Mouse (Mus musculus): ENCODE results near the gene Phkg2.

The Phkg2 gene

DNA sequence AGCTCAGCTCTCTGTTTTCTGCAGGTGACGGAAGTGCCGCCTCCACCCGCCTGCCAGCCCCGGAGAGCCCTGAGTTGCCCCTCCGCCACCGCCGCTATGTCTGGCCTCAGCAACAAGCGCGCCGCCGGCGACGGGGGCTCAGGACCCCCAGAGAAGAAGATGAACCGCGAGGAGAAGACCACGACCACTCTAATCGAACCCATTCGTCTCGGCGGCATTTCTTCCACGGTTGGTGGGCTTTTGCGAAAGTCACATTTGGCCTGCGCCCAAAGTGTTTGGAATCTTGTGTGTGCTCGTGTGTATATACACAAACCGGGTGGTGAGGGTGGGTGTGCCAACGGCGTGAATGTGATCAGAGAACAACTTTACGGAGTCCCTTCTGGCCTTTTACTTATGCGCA is 15.8 kb downstream of the Phkg2 start:
- TF ChIP-seq GATA4 (IDR thresholded peaks at IDR 0.05; ENCODE audit: insufficient replicate concordance, low read length), result no peak

DNA sequence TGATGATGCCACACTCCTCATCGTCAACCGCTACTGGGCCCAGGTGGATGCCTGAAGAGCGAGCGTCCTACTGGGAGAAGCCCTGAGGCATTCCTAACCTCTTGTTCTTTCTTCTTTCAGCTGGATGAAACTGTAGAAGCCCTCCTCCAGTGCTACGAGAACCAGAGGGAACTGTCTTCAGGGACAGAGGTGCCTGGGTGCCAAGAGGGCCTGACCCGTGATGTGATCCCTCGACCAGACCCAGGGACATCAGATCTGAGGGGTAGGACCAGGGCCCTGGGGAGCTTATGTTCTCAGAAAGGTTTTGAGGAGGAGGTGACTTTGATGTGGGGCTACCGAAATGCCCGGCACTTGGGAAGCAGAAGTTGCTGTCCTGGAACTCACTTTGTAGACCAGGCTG is 16.5 kb downstream of the Phkg2 start:
- TF ChIP-seq GATA4 (IDR thresholded peaks at IDR 0.05; ENCODE audit: insufficient replicate concordance, low read length), result no peak

DNA sequence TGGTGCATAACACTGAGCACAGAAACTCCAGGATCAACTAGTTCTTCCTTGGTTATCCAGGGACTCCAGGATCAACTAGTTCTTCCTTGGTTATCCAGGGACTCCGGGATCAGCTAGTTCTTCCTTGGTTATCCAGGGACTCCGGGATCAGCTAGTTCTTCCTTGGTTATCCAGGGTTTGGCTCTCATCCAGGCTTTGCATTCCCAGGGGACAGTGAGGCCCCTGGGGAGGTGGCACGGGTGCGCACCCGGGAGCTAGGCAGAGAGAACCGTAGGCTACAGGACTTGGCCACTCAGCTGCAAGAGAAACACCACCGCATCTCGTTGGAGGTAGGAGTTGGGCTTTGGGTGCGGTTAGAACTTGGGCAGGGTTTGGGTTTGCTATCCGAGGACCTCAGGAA is 18.0 kb downstream of the Phkg2 start:
- TF ChIP-seq GATA4 (IDR thresholded peaks at IDR 0.05; ENCODE audit: insufficient replicate concordance, low read length), result no peak

DNA sequence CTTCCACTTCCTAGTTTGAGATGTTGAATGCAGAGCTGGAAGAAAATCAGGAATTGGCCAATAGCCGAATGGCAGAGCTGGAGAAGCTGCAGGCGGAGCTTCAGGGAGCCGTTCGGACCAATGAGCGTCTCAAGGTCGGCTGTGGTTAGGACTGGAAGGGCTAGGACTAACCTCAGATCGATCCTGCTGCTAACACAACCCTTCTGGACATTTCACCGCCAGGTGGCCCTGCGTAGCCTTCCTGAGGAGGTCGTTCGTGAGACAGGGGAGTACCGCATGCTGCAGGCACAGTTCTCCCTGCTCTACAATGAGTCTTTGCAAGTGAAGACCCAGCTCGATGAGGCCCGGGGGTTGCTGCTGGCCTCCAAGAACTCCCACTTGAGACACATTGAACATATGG is 19.4 kb downstream of the Phkg2 start:
- TF ChIP-seq GATA4 (IDR thresholded peaks at IDR 0.05; ENCODE audit: insufficient replicate concordance, low read length), result no peak

DNA sequence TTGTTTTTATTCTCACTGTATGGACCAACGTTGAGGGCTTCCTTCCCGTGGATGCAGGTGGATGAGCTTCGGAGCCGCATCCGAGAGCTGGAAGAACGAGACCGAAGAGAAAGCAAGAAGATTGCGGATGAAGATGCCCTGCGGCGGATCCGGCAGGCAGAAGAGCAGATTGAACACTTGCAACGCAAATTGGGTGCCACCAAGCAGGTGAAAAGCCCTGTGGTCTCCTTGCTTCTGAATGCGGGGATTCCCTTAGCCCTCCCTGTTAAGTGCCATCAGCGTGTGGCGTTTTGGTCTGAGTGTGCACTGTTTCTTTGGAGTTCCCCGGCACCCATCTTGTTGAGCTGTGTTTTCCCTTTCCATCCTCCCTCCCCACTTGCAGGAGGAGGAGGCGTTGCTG is 23.6 kb downstream of the Phkg2 start:
- TF ChIP-seq GATA4 (IDR thresholded peaks at IDR 0.05; ENCODE audit: insufficient replicate concordance, low read length), result no peak

DNA sequence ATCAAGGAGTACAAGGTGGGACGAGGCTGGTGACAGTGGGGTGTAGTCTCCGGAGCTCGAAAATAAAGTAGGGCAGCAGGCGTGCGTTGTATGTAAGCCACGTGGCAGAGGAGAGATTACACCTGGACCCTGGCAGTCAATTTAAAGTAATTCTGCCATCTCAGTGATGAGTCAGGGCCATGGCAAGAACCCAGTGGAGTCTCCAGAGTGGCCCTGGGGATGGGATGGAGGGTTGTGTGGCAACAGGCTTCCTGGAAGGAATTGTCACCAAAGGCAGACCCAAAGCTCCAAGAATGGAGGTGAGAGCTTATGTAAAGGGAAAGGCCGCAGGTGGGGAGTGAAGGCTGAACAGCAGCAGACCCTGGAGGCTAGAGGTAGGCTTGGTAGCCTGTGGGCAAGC is 27.5 kb downstream of the Phkg2 start:
- TF ChIP-seq GATA4 (IDR thresholded peaks at IDR 0.05; ENCODE audit: insufficient replicate concordance, low read length), result no peak

DNA sequence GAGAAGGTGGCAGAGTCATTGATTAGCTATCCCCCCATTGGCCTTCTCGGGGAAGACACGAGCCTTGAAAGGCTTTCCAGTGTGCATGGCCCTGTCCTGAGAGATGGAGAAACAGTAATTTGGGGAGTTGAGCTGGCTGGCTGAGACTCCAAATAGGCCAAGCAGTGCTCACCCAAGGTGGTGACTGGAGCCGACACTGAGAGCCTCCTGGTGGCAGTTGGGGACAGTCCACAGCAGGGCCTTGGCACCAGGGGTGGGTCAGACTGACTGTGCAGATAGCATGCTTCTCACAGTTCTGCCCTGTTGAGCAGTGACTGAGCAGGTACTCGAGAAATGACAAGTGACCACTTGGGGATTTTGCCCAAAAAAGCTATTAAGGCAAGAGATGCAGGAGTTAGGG is 28.6 kb downstream of the Phkg2 start:
- no peak for TF ChIP-seq GATA4 (IDR thresholded peaks at IDR 0.05; ENCODE audit: insufficient replicate concordance, low read length)

DNA sequence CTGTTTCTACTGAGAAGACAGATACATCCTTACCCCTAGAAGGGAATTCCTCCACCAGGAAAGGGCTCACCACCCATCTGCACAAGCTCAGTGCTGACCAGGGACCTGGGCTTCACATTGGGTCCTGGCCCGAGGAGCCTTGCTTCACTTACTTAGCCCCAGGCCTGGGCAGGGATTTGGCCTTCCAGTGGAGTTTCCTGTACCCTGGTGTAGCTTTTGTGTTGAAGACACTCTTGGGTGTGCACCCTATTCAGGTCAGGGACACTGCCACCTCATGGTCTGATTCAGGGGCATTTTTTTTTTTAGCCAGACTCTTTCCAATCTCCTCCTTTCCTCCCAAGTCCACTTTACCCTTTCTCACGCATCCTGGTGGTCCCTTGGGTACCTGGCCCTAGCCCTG is 29.8 kb downstream of the Phkg2 start:
- no peak for TF ChIP-seq GATA4 (IDR thresholded peaks at IDR 0.05; ENCODE audit: insufficient replicate concordance, low read length)

DNA sequence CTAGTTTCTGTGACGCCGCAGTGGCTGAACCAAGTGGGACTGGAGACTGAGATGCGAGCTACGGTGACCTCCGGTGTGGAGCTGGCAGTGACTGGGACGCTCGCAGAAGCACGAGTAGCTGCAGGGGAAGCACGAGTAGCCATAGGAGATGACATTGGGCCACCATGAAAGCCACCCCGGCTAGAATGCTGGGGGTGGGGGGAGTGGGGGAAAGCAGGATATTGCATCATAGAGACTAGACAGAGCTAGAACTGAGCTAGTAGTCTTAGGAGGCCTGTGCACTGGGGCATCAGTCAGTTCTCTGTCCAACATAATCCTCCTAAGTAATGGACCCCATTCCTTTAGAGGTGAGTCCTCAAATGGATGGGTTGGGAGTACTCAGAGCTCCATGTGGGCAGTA is 31.1 kb downstream of the Phkg2 start:
- no peak for TF ChIP-seq GATA4 (IDR thresholded peaks at IDR 0.05; ENCODE audit: insufficient replicate concordance, low read length)

DNA sequence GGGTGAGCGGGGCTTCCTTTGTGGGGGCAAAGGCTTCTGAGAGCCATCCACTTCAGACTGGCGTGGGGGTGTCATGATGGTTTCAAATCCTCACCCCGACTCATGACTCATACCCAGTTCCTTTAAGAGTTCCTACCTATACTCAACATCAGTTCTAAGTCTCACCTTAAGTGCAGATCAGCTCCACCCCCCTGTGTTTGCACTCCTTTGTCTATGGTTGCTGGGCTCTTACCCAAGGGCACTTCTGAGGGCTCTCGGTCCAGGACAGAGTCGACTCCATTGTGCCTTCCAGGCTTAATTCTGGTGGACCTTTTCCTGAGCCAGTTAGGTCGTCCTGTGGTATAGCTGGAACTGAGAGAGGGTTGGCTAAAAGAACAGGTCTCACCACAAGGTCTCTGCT is 34.0 kb downstream of the Phkg2 start:
- TF ChIP-seq GATA4 (IDR thresholded peaks at IDR 0.05; ENCODE audit: insufficient replicate concordance, low read length), result no peak

DNA sequence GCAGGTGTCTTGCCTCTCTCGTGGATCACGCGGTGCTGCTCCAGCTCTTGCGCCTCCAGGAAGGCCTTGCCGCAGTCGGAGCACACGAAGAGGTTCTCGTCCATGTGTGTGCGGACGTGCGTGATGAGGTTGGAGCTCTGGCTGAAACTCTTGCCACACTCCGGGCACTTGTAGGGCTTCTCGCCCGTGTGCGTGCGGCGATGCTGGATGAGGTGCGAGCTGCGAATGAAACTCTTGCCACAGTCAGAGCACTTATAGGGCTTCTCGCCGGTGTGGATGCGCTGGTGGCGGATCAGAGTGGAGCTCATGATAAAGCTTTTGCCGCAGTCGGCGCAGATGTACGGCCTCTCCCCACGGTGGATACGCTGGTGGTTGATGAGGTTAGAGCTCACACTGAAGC is 37.9 kb downstream of the Phkg2 start:
- TF ChIP-seq GATA4 (IDR thresholded peaks at IDR 0.05; ENCODE audit: insufficient replicate concordance, low read length), result no peak

DNA sequence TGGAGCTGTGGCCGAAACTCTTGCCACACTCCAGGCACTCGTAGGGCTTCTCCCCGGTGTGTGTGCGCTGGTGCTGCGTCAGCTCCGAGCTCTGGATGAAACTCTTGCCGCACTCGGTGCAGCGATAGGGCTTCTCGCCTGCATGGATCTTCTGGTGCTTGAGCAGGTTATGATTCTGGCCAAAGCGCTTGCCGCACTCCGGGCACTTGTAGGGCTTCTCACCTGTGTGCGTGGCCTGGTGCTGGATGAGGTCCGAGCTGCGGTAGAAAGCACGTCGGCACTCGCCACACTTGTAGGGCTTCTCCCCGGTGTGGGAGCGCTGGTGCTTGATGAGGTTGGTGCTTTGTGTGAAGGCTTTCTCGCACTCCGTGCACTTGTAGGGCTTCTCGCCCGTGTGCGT is 38.4 kb downstream of the Phkg2 start:
- TF ChIP-seq GATA4 (IDR thresholded peaks at IDR 0.05; ENCODE audit: insufficient replicate concordance, low read length), result no peak

DNA sequence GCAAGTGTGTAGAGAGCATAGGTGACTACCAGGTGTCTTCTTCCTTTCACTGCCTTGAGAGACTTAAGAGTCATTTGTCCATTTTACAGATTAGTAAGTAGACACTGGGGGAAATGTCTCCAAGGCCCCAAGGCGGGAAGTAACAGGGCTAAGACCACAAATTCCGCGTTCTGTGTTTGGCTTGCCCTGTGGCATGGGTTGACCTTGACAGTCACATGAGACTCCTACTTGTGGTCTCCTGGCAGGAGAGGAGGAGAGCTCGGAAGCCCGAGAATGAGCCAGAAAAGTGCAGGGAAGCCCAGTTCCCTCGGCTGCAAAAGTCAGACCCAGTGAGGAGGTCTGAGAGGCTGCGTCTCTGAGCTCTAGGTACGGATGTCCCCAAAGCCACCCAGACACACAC is 40.4 kb downstream of the Phkg2 start:
- no peak for TF ChIP-seq GATA4 (IDR thresholded peaks at IDR 0.05; ENCODE audit: insufficient replicate concordance, low read length)

DNA sequence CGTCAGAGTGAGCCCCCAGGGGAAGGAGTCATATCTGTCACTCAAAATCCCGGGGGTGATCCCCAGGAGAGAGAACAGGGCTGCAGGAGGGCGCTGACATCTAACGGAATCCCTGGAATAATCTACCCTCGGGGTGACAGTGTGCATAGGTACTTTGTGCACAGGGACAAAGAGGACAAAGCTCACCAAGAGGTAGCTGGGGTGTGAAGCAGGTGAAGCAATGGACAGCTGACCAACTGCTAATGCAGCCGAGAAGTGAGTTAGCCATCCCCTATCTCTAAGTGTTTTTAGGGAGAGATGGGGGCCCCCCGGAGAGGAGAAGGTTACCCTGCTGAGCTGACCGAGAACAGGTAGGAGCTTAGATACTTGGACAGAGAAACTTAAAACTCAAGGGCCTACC is 41.0 kb downstream of the Phkg2 start:
- no peak for TF ChIP-seq GATA4 (IDR thresholded peaks at IDR 0.05; ENCODE audit: insufficient replicate concordance, low read length)

DNA sequence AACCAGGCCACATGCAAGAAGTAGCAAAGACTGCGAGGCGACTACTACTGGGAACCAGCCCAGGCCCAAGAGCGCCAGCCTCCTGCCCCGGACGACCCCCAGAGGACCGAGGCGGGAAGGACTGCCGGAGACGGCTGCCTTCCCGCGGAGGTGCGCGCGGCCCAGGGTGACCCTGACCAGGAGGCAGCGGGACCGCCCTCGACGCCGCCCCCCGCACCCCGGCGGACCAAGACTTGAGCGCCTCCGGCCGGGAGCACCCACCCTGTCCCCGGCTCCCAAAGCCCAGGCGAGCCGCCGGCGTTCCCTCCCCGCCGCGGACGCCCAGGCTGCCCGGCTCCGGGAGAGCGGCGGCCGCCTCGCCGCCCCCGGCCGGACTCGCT is 41.4 kb downstream of the Phkg2 start:
- no peak for TF ChIP-seq GATA4 (IDR thresholded peaks at IDR 0.05; ENCODE audit: insufficient replicate concordance, low read length)

DNA sequence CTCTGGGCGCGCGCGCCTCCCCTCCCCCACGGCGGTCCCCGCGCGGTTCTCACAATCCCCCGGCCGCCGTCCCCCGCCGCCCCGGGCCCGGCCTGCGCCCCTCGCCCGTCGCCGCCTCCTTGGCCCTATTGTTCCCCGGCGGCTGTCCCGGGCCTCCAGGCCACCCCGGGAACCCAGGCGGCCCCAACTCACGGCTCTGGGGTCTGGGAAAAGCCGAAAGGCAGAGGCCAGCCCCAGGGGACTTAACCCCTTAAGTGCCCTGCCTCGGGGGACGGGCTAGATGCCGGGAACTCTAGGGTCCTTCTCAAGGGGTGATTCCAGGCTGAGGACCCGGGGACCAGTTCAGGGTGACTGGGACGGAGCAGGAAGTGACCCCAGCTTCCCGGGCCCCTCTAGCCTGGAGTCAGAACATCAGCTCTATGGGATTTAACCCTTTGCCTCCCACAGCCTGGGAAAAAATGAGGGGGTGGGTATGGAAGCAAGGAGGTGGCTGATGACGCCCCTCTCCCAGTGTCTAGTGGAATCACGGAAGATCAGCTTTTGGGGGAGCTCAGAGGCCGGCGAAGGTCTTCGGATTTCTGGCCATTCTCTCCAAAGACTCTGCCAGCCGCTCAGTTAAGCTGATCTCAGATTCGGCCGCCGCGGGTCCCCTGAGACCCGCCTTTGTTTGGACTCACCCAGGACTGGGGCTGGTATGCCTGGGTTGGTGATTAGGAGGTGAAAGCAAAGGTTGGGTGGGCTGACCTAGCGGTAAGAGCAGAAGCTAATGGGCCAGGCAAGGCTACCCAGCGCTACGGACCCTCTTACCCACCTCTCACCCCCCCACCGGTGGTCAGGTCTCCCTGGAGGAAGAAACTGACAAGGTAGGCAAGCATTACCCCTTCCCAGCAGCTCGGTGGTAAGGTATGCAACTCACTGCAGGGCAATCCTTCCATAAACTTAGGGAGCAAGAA is 42.0 kb downstream of the Phkg2 start, which contains the start of gene Zfp629:
Zfp629 (minus strand) TSS at position 907 of the 953 bp plus-strand sequence.
- TF ChIP-seq GATA4 (IDR thresholded peaks at IDR 0.05; ENCODE audit: insufficient replicate concordance, low read length), result no peak

DNA sequence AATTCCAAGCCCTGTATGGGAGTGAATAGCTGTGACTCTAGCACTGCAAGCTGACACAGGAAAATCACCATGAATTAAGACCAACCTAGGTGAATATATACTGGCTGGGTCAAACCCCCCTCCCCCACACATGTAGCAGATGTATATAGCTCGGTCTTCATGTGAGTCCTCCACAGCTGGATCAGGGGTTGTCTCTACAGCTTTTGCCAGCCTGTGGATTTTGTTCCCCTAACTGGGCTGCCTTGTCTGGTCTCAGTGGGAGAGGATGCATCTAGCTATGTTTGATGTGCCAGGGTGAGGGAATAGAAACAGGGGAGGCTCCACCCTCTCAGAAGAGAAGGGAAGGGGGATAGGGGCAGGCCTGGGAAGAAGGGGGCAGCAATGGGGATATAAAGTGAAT is 43.2 kb downstream of the Phkg2 start:
- TF ChIP-seq GATA4 (IDR thresholded peaks at IDR 0.05; ENCODE audit: insufficient replicate concordance, low read length), result no peak

Measured in liver, adult (tissue).